Mouse (Mus musculus): ENCODE results near the gene H2al1e. TPM values are rescaled to one million over a fixed set of nuclear protein-coding genes. Genes with fewer than 3 reads are reported as not detected.

The H2al1e gene
- polyA plus RNA-seq (2012; ENCODE audit: low replicate concordance): not detected in 2 replicates

GRCm38 (mm10) chrX:11311634-11312033 is at the start of gene H2al1e:
Gene H2al1e, plus strand, starts transcription at chrX:11311934.

GRCm38 (mm10) chrX:11298957-11299356 is 12.8 kb upstream of the H2al1e start, which contains the start of gene H2al1a:
Gene H2al1a, plus strand, starts transcription at chrX:11299257.

GRCm38 (mm10) chrX:11302132-11302531 is 9.6 kb upstream of the H2al1e start, which contains the start of gene H2al1b:
Gene H2al1b, plus strand, starts transcription at chrX:11302432.

GRCm38 (mm10) chrX:11305355-11305754 is 6.4 kb upstream of the H2al1e start, which contains the start of gene H2al1c:
Gene H2al1c, plus strand, starts transcription at chrX:11305655.

GRCm38 (mm10) chrX:11308524-11308923 is 3.2 kb upstream of the H2al1e start, which contains the start of gene H2al1d:
Gene H2al1d, plus strand, starts transcription at chrX:11308824.

GRCm38 (mm10) chrX:11314858-11315257 is 3.1 kb downstream of the H2al1e start, which contains the start of gene H2al1f:
Gene H2al1f, plus strand, starts transcription at chrX:11315158.

GRCm38 (mm10) chrX:11317956-11318355 is 6.2 kb downstream of the H2al1e start, which contains the start of gene H2al1g:
Gene H2al1g, plus strand, starts transcription at chrX:11318256.

GRCm38 (mm10) chrX:11321192-11321591 is 9.5 kb downstream of the H2al1e start, which contains the start of gene H2al1h:
Gene H2al1h, plus strand, starts transcription at chrX:11321492.

GRCm38 (mm10) chrX:11324359-11324758 is 12.6 kb downstream of the H2al1e start, which contains the start of gene H2al1i:
Gene H2al1i, plus strand, starts transcription at chrX:11324659.

GRCm38 (mm10) chrX:11327522-11327921 is 15.8 kb downstream of the H2al1e start, which contains the start of gene H2al1j:
Gene H2al1j, plus strand, starts transcription at chrX:11327822.

Other genes with a start within 250 kb of the H2al1e start
- not detected in 2 replicates for gene H2al1a, start 12.7 kb upstream of the H2al1e start, polyA plus RNA-seq (2012; ENCODE audit: low replicate concordance)
- not detected in 2 replicates for gene H2al1b, start 9.5 kb upstream of the H2al1e start, polyA plus RNA-seq (2012; ENCODE audit: low replicate concordance)
- gene H2al1c, start 6.3 kb upstream of the H2al1e start, polyA plus RNA-seq (2012; ENCODE audit: low replicate concordance): not detected in 2 replicates
- gene H2al1d, start 3.1 kb upstream of the H2al1e start, polyA plus RNA-seq (2012; ENCODE audit: low replicate concordance): not detected in 2 replicates
- gene H2al1f, start 3.2 kb downstream of the H2al1e start, polyA plus RNA-seq (2012; ENCODE audit: low replicate concordance): not detected in 2 replicates
- gene H2al1g, start 6.3 kb downstream of the H2al1e start, polyA plus RNA-seq (2012; ENCODE audit: low replicate concordance): not detected in 2 replicates
- gene H2al1h, start 9.6 kb downstream of the H2al1e start, polyA plus RNA-seq (2012; ENCODE audit: low replicate concordance): not detected in 2 replicates
- gene H2al1i, start 12.7 kb downstream of the H2al1e start, polyA plus RNA-seq (2012; ENCODE audit: low replicate concordance): not detected in 2 replicates
- gene H2al1j, start 15.9 kb downstream of the H2al1e start, polyA plus RNA-seq (2012; ENCODE audit: low replicate concordance): not detected in 2 replicates

Measured in hematopoietic multipotent progenitor cell, adult 10-12 weeks (in vitro differentiated cells).